Mouse (Mus musculus) bone marrow macrophage, adult 2 months (primary cell): ENCODE results near the gene Gm10272. TPM values are rescaled to one million over a fixed set of nuclear protein-coding genes. Genes with fewer than 3 reads are reported as not detected.
"Not testable (repeated sequence)": the region's sequence is repeated elsewhere in the genome, so short reads cannot be mapped to it uniquely, and the experiment has no call there.

Source experiments
- H3K27ac ChIP-seq: 2 replicates; pipeline ENCODE4 v1.5.1; 2012; ENCODE audit warnings: low read depth, low read length; ENCODE audit not compliant: insufficient read depth
- H3K4me1 ChIP-seq: 2 replicates; pipeline ENCODE4 v1.6.1; 2012; ENCODE audit warnings: low read length; ENCODE audit not compliant: control insufficient read depth, insufficient read depth
- H3K4me3 ChIP-seq: 2 replicates; pipeline ENCODE4 v1.5.1; 2012; ENCODE audit warnings: mild to moderate bottlenecking, low read length, moderate library complexity; ENCODE audit not compliant: insufficient read depth
- CTCF ChIP-seq: IDR thresholded peaks from 2 replicates; pipeline ENCODE4 v1.5.1; 2012; ENCODE audit warnings: low read depth, mild to moderate bottlenecking, low read length, moderate library complexity
- POLR2A ChIP-seq: IDR thresholded peaks from 2 replicates; pipeline ENCODE4 v1.6.1; 2012; ENCODE audit warnings: mild to moderate bottlenecking, low read depth, low read length, borderline replicate concordance
- polyA plus RNA-seq: library from polyadenylated mRNA; stranded (reverse); fragments of >200 nt; gene quantifications from 2 replicates; pipeline ENCODE4 v1.2.4, GENCODE M21; 2012; ENCODE audit not compliant: missing spikeins, insufficient read depth, insufficient read length

Gene Gm10272
- polyA plus RNA-seq, 1 experiment: not detected

DNA sequence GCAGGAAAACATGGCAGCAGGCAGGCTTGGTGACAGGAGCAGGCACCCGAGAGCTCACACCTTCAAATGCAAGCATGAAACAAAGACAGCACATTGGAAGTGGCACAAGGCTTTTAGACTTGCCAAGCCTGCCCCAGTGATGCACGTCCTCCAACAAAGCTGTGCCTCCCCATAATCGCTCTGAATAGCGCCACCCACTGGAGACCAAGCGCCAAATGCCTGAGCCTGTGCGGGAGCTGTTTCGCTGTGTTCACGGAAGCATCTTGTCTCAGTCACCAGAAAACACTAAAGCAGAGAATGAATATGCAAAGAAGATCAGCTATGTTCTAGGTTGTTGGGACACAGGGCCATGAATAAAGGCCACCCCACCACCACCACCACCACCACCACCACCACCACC, 18.4 kb downstream of the Gm10272 start:
- TF ChIP-seq POLR2A (no peak), CTCF (no peak)
- Histone ChIP-seq H3K4me1 (no peaks in the 10 kb centered on the region), H3K4me3 (no peak overlapping the region), H3K27ac (no peak overlapping the region)

DNA sequence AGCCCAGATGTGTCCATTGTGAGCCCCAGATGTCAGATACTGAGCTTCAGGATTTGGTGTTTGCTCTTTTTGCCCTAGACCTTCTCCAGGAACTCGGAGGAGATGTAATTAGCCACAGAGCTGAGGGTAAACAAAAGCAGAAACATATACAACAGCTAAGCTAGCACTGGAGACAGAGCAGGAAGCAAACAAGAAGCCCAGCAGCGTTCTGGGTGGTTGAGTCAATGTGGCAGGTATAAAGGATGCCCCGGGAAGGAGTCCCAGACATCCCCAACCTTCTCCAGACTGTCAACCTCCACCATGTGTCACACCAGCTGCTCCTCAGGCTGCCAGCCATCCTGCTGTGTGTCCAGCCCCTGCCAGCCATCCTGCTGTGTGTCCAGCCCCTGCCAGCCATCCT, 19.8 kb downstream of the Gm10272 start, which contains the start of gene Gm10100:
Gm10100 (plus strand) TSS at position 301 of the 400 bp plus-strand sequence.
- no peak within 1 kb of the TSS for H3K4me3 ChIP-seq
- no peak within 1 kb of the TSS for H3K27ac ChIP-seq
- TF ChIP-seq CTCF: no peak
- no peak for TF ChIP-seq POLR2A
- no peaks in the 10 kb centered on the region for H3K4me1 ChIP-seq

DNA sequence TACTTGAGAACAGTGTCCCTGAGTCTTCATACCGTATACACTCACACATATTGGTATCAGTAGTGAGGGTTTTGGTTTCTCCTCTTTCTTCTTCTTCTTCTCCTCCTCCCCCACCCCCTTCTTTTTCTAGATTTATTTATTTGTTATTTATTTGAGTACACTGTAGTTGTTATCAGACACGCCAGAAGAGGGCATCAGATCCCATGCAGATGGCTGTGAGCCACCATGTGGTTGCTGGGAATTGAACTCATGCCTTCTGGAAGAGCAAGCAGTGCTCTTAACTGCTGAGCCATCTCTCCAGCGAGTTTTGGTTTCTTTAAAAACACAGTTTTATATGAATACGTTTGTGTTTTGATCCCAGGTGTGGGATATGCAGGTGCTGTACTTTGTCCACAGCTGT, 21.9 kb downstream of the Gm10272 start:
- Histone ChIP-seq H3K4me1 (no peaks in the 10 kb centered on the region), H3K27ac (no peak overlapping the region), H3K4me3 (no peak overlapping the region)
- no peak for TF ChIP-seq POLR2A
- TF ChIP-seq CTCF: no peak

DNA sequence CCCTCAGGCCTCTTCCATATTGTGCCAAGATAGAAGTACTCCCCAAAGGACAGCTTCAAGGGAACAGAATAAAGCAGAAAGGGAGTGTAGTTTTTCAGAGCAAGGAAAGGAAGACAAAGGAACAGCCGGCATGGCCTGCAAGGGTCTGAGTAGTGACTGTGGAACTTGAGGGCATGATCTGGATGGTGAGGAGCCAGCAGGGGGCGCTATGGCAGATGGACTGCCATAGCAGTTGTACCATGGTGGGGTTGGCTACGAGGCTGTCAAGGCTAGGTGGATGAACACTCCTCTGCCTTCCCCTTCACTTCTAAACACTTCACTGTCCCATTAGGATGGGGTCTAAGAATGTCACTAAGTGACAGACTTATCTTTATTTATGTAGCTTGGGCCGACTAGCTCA, 22.8 kb downstream of the Gm10272 start:
- no peak overlapping the region for H3K4me3 ChIP-seq
- H3K27ac ChIP-seq: no peak overlapping the region
- H3K4me1 ChIP-seq: no peaks in the 10 kb centered on the region
- TF ChIP-seq CTCF (peak; percentile 44; the same call in 1 of the 2 replicates), POLR2A (no peak)

DNA sequence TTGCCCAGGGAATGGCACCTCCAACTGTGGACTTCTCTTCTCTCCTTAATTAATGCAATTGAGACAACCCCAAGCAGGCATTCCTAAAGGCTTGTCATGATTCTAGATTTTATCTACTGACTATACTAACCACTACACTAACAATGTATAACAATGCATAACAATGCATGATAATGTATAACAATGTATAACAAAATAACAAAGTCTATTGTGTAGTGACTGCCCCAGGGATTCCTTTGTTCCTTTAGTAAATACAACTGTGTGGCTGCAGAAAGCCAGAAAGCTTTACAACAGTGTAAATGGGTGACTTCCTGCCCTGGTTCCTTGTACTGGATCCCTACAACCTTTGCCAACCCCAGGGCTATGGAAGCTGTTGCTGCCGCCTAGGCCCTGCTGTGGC, 29.5 kb downstream of the Gm10272 start:
- Histone ChIP-seq H3K27ac (no peak overlapping the region), H3K4me1 (peaks cover 3% of the 10 kb centered on the region; the same call in 1 of the 2 replicates), H3K4me3 (no peak overlapping the region)
- TF ChIP-seq CTCF: no peak
- TF ChIP-seq POLR2A: no peak

DNA sequence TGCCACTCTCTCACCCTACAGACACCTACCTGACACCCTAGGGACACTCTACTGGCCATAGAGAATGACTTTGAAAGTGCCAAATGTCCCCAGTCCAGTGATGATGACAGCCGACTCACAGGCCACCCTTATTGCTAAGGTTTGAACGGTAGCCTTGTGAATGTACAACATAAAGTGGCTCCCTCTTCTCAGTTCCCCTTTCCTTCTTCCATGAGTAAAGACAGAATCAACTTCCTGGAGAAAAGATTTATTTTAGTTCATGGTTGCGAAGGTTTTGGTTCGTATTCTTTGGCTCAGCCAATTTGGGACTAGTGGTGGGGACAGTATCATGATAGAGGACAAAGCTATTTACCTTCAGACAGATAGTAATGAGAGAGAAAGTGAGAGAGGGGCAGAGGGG, 32.5 kb downstream of the Gm10272 start:
- no peak for TF ChIP-seq POLR2A
- TF ChIP-seq CTCF: no peak
- Histone ChIP-seq H3K4me1 (peaks cover 3% of the 10 kb centered on the region; the same call in 1 of the 2 replicates), H3K27ac (no peak overlapping the region), H3K4me3 (no peak overlapping the region)

DNA sequence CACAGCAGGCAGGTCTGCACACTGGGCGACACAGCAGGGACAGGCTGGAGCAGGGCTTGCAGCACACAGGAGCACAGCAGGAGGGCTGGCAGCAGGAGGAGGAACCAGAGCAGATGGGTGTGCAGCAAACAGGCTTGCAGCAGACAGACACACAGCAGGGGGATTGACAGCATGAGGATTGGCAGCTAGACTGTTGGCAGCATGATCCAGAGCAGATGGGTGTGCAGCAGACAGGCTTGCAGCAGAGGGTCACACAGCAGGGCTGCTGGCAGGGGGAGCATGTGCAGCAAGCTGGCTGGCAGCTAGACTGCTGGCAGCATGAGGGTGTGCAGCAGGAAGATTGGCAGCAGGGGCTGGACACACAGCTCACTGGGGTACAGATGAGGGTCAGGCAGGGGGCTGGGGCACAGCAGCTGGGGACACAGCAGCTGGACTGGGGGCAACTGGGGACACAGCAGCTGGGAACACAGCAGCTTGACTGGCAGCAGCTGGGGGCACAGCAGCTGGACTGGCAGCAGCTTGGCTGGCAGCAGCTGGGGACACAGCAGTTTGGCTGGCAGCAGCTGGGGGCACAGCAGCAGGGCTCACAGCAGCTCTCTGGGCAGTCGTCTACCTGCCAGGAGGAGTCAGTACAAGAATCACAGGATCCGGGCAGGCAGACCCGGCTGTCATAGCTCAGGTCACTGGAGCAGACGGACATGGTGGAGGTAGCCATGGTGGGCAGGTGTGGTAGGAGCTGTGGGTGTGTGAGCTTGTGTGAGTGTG, 35.7 kb downstream of the Gm10272 start, which contains the start of gene Gm18596:
Gm18596 (minus strand) TSS at position 715 of the 765 bp plus-strand sequence.
- H3K4me3 ChIP-seq, H3K4me1 ChIP-seq, H3K27ac ChIP-seq: not testable (repeated sequence)

DNA sequence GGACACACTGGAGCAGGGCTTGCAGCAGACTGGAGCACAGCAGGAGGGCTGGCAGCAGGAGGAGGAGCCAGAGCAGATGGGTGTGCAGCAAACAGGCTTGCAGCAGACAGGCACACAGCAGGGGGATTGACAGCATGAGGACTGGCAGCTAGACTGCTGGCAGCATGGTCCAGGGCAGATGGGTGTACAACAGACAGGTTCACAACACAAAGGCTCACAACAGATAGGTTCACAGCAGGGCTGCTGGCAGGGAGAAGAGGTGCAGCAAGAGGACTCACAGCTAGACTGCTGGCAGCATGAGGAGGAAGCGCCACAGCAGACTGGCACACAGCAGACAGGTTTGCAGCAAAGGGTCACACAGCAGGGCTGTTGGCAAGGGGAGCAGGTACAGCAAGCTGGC, 44.3 kb downstream of the Gm10272 start:
- not testable (repeated sequence) for H3K27ac ChIP-seq, H3K4me1 ChIP-seq, H3K4me3 ChIP-seq

DNA sequence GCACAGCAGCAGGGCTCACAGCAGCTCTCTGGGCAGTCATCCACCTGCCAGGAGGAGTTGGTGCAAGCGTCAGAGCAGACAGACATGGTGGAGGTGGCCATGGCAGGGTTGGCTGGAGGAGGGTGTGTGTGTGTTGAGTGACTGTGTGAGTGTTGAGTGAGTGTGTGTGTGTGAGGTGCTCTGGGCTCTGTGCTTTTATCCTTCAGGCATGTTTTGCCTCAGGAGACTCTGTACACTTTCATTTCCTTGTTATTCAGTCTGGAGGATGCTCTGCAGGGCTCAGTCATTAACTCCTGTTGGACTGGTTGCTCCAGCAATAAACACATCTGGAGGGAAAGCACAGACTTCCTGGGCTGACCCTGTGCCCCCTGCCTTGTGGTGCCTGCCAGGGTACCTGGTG, 44.8 kb downstream of the Gm10272 start, which contains the start of gene Gm9736:
Gm9736 (minus strand) TSS at position 101 of the 400 bp plus-strand sequence.
- H3K27ac ChIP-seq, H3K4me1 ChIP-seq, H3K4me3 ChIP-seq: not testable (repeated sequence)

DNA sequence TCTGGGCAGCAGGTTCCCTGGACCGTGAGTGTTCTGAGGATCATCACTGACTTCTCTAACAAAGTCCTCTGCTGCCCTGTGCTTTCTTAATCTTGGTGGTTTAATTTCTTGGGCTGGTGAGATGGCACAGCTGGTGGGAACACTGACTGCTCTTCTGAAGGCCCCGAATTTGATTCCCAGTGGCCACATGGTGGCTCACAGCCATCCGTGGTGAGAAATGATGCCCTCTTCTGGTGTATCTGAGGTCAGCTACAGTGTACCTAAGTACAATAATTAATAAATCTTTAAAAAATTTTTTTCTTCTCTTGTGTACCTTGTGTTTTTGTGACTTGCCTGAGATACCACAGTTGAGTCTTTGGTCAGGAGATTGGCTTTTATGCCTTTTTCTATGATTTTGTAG, 45.9 kb downstream of the Gm10272 start:
- not testable (repeated sequence) for H3K4me1 ChIP-seq, H3K27ac ChIP-seq, H3K4me3 ChIP-seq

DNA sequence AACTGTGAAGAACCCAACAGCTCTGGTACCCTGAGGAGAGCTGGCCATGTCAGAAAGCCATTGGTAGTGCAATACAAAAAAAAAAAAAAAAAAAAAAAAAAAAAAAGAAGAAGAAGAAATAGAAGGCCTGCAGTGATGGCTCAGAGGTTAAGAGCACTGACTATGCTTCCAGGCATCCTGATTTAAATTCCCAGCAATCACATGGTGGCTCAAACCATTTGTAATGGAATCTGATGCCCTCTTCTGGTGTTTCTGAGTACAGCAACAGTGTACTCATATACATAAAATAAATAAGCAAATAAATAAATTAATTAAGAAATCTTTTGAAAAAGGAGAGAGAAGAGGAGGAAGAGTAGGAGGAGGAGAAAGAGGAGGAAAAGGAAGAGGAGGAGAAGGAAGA, 47.0 kb downstream of the Gm10272 start:
- H3K27ac ChIP-seq: no peak overlapping the region
- TF ChIP-seq POLR2A (no peak), CTCF (no peak)
- H3K4me1 ChIP-seq: no peaks in the 10 kb centered on the region
- no peak overlapping the region for H3K4me3 ChIP-seq

Other genes starting within 250 kb of the Gm10272 start
- 18.8 and 22.8 TPM in 2 replicates for gene Fam207a, start 190.8 kb upstream of the Gm10272 start, polyA plus RNA-seq
- gene Itgb2, start 176.4 kb upstream of the Gm10272 start, polyA plus RNA-seq: 386 and 401 TPM in 2 replicates
- 98.5 and 102 TPM in 2 replicates for gene Pttg1ip, start 124.9 kb upstream of the Gm10272 start, polyA plus RNA-seq
- 165 and 203 TPM in 2 replicates for gene Sumo3, start 100.5 kb upstream of the Gm10272 start, polyA plus RNA-seq
- gene Gm49325, start 100.4 kb upstream of the Gm10272 start, polyA plus RNA-seq: 40.9 and 41.8 TPM in 2 replicates
- gene Ube2g2, start 84.4 kb upstream of the Gm10272 start, polyA plus RNA-seq: 57.9 and 61.2 TPM in 2 replicates
- gene Tspear, start 20.1 kb upstream of the Gm10272 start, polyA plus RNA-seq: not detected in 2 replicates
- not detected in 2 replicates for gene Gm19402, start 15.9 kb upstream of the Gm10272 start, polyA plus RNA-seq
- not detected in 2 replicates for gene Gm9508, start 9.4 kb upstream of the Gm10272 start, polyA plus RNA-seq
- not detected in 2 replicates for gene Gm10024, start 4.8 kb downstream of the Gm10272 start, polyA plus RNA-seq
- not detected in 2 replicates for gene Gm10142, start 9.2 kb downstream of the Gm10272 start, polyA plus RNA-seq
- not detected in 2 replicates for gene Krtap12-1, start 14.0 kb downstream of the Gm10272 start, polyA plus RNA-seq
- gene Gm10100, start 19.9 kb downstream of the Gm10272 start, polyA plus RNA-seq: not detected in 2 replicates
- not detected in 2 replicates for gene Gm18596, start 36.0 kb downstream of the Gm10272 start, polyA plus RNA-seq
- gene Gm9736, start 44.7 kb downstream of the Gm10272 start, polyA plus RNA-seq: not detected in 2 replicates
- not detected in 2 replicates for gene Gm3233, start 53.1 kb downstream of the Gm10272 start, polyA plus RNA-seq
- gene Gm3238, start 64.7 kb downstream of the Gm10272 start, polyA plus RNA-seq: not detected in 2 replicates
- gene Gm7138, start 70.3 kb downstream of the Gm10272 start, polyA plus RNA-seq: not detected in 2 replicates
- gene Gm3250, start 75.9 kb downstream of the Gm10272 start, polyA plus RNA-seq: not detected in 2 replicates
- gene Gm7137, start 81.6 kb downstream of the Gm10272 start, polyA plus RNA-seq: not detected in 2 replicates
- not detected in 2 replicates for gene Gm9639, start 88.5 kb downstream of the Gm10272 start, polyA plus RNA-seq
- not detected in 2 replicates for gene Gm19668, start 92.5 kb downstream of the Gm10272 start, polyA plus RNA-seq
- not detected in 2 replicates for gene Gm9507, start 105.2 kb downstream of the Gm10272 start, polyA plus RNA-seq
- not detected in 2 replicates for gene Gm2696, start 108.1 kb downstream of the Gm10272 start, polyA plus RNA-seq
- not detected in 2 replicates for gene Krtap10-4, start 120.5 kb downstream of the Gm10272 start, polyA plus RNA-seq
- not detected in 2 replicates for gene Krtap10-10, start 129.3 kb downstream of the Gm10272 start, polyA plus RNA-seq
- not detected in 2 replicates for gene Gm36176, start 140.2 kb downstream of the Gm10272 start, polyA plus RNA-seq
- not detected in 2 replicates for gene Gm10318, start 146.2 kb downstream of the Gm10272 start, polyA plus RNA-seq
- not detected in 2 replicates for gene Gm3285, start 155.3 kb downstream of the Gm10272 start, polyA plus RNA-seq
- 0.19 TPM in 1 of 2 replicates, not detected in the other for gene Lrrc3, start 195.9 kb downstream of the Gm10272 start, polyA plus RNA-seq